Mouse (Mus musculus): ENCODE measurements around the gene Tmem107. TPM values are rescaled to one million over a fixed set of nuclear protein-coding genes. Genes with fewer than 3 reads are reported as not detected.

Gene Tmem107
- total RNA-seq, 2 experiments from 2014 or later, result 14.2 to 16.9 TPM

DNA sequence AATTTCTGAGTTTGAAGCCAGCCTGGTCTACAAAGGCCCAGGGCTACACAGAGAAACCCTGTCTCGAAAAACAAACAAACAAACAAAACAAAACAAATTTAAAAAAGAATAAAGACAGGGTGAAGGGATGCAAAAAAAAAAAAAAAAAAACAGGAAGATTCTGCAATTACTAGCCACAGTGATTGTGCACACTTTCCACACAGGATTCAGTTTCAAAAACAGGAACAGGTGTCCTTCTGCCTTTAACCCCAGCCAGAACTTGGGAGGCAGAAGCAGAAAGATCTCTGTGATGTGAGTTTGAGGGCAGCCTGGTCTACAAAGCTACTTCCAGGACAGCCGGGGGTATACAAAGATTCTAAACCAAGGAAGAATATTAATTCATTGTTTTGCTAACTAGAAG lies 12.3 kb upstream of the Tmem107 start:
- DNase-seq (ENCODE audit: low spot score in 2 of 2), result no peak
- intact Hi-C loops (cut with DNase I), result no loop called here

DNA sequence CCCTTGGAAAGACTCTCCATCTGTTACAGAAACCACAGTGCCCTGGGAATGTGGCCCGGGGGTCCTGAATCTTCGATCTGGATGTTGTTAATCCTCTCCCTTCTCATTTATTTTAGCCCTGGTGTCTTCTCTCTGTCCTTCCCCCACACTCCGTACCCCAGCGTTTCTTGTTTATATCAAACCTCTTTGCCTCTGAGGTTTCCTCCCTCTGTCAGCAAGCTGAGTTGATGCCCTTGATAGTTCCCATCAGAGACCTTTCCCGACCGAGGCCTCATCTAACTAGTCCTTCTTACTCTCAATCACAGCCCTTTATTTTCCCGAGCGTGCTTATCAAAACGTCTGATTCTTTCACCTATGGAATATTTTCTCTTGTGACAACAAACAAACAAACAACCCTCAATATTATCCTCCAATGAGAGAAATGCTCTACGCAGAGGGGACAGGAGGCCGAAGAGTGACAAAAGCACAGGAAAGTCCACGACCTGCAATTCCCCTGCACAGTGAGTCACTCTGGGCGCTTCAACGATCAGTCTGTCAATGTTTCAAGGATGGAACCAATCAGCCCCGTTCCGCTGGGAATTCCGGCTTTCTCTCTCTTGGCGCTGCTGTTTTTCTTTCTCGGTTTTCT lies 11.8 kb upstream of the Tmem107 start:
- intact Hi-C loops (cut with DNase I), result no loop called here
- no peak for DNase-seq (ENCODE audit: low spot score in 2 of 2)

DNA sequence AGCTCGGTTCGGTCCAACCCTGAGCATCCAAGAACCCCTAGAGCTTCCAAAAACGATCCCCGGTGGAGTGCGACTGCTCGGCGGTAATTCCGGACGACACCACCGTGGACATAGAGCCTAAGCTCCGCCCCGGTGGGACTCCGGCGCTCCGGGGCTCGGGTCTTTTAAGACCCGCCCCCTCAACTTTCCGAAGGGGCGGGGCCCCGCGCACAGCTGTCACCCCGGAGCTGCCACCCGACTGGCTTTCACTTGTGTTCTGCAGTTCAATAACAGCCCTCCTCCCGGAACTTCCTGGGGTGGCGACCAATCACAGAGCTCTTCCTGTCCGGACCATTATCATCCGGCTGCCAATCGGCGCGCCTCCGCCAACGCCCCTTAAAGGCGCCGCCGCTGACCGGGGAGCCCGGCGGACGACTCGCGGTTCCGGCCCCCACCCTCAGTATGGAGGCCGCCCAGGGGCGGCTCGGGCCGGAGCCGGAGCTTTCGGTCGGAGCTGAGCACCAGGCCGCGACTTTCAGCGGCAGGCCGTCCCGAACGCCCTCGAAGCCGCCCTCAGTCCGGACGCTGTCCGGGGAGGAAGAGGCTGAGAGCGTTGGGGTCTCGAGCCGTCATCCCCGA lies 11.1 kb upstream of the Tmem107 start, which contains the start of gene Borcs6:
Gene Borcs6 (plus strand): TSS at position 361 of the 618 bp plus-strand sequence.
- intact Hi-C loops (cut with DNase I), result no loop called here
- DNase-seq (ENCODE audit: low spot score in 2 of 2), result peak; percentile 96 to 99

- DNase-seq (ENCODE audit: low spot score in 2 of 2), result peak in 1 of 2 experiments; percentile 50
- intact Hi-C loops (cut with DNase I), result loop anchor here (10.0 kb wide), 1 partner anchor 185 kb away; no protein-coding TSS in a partner anchor
Measured at GRCm38 (mm10) chr11:69059975-69060411, 10.6 kb upstream of the Tmem107 start.

GRCm38 (mm10) chr11:69060448-69061254 lies 10.0 kb upstream of the Tmem107 start:
- DNase-seq (ENCODE audit: low spot score in 2 of 2), result no peak
- intact Hi-C loops (cut with DNase I), result loop anchor here (10.0 kb wide), 1 partner anchor 184 kb away; no protein-coding TSS in a partner anchor

- intact Hi-C loops (cut with DNase I), result loop anchor here (10.0 kb wide), 1 partner anchor 183 kb away; no protein-coding TSS in a partner anchor
- no peak for DNase-seq (ENCODE audit: low spot score in 2 of 2)
Measured at GRCm38 (mm10) chr11:69061255-69061912, 9.2 kb upstream of the Tmem107 start.

GRCm38 (mm10) chr11:69062194-69062760 lies 8.3 kb upstream of the Tmem107 start:
- intact Hi-C loops (cut with DNase I), result loop anchor here (2.0 to 10.0 kb wide), 3 partner anchors 21 to 183 kb away; partner anchors contain the start of gene Aloxe3
- DNase-seq (ENCODE audit: low spot score in 2 of 2), result peak; percentile 72 to 89

DNA sequence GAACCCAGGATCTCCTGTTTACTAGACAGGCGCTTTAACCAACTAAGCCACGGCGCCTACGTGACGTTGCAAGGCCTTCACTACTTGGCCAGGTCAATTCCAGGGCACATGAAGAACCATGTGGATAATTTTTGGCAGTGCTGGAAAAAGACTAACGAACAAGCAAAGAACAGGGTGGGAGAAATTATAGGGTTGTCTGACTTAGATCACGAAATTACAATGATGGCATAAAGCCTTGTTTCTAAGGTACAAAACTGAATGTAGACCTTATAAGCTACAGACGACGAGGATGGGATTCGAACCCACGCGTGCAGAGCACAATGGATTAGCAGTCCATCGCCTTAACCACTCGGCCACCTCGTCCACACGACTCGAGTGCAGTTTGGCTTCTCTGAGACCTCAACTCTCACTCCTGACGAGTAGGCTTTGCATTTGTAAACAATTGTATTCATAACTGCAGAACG lies 7.8 kb upstream of the Tmem107 start:
- DNase-seq (ENCODE audit: low spot score in 2 of 2), result peak; percentile 95 to 97
- intact Hi-C loops (cut with DNase I), result loop anchor here (2.0 to 10.0 kb wide), 3 partner anchors 22 to 182 kb away; partner anchors contain the start of gene Aloxe3

GRCm38 (mm10) chr11:69063413-69064201 lies 7.0 kb upstream of the Tmem107 start:
- DNase-seq (ENCODE audit: low spot score in 2 of 2), result peak in 1 of 2 experiments; percentile 82
- intact Hi-C loops (cut with DNase I), result loop anchor here (2.0 to 10.0 kb wide), 3 partner anchors 23 to 181 kb away; partner anchors contain the start of gene Aloxe3

GRCm38 (mm10) chr11:69064259-69065133 lies 6.1 kb upstream of the Tmem107 start:
- intact Hi-C loops (cut with DNase I), result loop anchor here (10.0 kb wide), 1 partner anchor 180 kb away; no protein-coding TSS in a partner anchor
- DNase-seq (ENCODE audit: low spot score in 2 of 2), result no peak

- DNase-seq (ENCODE audit: low spot score in 2 of 2), result no peak
- intact Hi-C loops (cut with DNase I), result loop anchor here (10.0 kb wide), 1 partner anchor 179 kb away; no protein-coding TSS in a partner anchor
Measured at GRCm38 (mm10) chr11:69065394-69065925, 5.1 kb upstream of the Tmem107 start.

GRCm38 (mm10) chr11:69066163-69066861 lies 4.3 kb upstream of the Tmem107 start:
- intact Hi-C loops (cut with DNase I), result loop anchor here (10.0 kb wide), 1 partner anchor 178 kb away; no protein-coding TSS in a partner anchor
- DNase-seq (ENCODE audit: low spot score in 2 of 2), result no peak

DNA sequence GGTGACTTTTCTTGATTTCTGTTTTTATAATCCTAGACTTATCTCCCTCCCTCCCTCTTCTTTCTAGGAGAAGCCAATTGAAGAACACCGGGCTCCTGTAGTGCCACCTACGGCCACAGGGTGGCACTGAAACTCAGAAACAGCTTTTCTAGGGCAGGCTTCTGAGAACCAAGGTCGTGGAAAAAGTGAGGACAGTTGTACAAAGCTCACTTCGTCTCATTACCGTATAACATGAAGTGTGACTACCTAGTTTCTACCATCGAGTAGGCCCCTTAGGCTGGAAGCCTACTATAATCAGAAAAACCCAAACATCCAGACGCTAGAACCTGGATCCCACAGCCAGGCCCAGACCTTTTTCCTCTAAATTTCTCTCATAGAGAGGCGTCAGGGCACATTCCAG lies 3.6 kb upstream of the Tmem107 start:
- intact Hi-C loops (cut with DNase I), result loop anchor here (10.0 kb wide), 1 partner anchor 178 kb away; no protein-coding TSS in a partner anchor

DNA sequence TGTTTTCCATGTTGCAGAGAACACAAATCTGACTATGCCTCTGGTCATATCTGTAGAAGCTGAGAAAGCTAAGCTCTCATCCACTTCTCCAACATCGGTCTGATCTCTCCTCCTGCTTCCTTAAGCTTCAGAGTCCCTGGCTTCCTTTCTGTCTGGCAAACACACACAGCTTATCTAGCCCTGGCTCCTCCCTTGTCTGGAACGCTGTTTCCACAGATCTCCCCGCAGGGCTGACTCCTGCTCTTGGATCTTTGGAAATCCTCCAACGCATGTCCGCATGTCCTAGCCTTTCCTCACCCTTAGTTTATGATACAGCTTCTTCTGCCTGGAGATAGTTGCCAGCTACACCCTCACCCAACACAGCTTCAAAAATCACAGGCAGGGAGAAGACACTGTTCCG lies 3.0 kb upstream of the Tmem107 start:
- DNase-seq (ENCODE audit: low spot score in 2 of 2), result no peak
- intact Hi-C loops (cut with DNase I), result loop anchor here (10.0 kb wide), 1 partner anchor 177 kb away; no protein-coding TSS in a partner anchor

More for the DNA sequence above, 3.6 kb upstream of the Tmem107 start:
- peak; percentile 92 to 93 for DNase-seq (ENCODE audit: low spot score in 2 of 2)

DNA sequence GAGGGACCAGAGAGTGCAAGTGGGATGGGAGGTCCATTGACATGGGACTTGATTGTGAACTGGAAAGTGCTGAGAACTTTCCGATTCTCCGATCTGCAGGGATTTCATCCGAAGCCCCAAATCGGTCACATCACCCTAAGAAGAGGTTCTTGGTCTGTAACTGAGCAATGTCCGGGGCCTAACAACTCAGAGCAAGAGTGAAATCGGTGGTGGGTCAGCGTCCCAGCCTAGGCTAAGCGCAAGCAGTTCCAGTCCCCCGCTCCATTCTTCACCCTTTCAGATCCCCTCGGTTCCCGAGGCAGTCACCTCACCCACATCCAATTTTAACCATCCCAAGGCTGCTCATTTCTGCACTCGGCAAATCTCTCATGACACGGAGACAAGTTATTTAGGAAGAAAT lies 513 bp upstream of the Tmem107 start:
- intact Hi-C loops (cut with DNase I), result loop anchor here (2.0 kb wide), 1 partner anchor 17 kb away; no protein-coding TSS in a partner anchor
- no peak for DNase-seq (ENCODE audit: low spot score in 2 of 2)

GRCm38 (mm10) chr11:69071262-69071661 lies 656 bp downstream of the Tmem107 start:
- no peak for DNase-seq (ENCODE audit: low spot score in 2 of 2)
- intact Hi-C loops (cut with DNase I), result loop anchor here (2.0 kb wide), 1 partner anchor 16 kb away; no protein-coding TSS in a partner anchor

Measured in left cerebral cortex, postnatal 14 days (tissue).